ENCODE assay signal across 8 mouse cellular contexts in the genomic region with DNA sequence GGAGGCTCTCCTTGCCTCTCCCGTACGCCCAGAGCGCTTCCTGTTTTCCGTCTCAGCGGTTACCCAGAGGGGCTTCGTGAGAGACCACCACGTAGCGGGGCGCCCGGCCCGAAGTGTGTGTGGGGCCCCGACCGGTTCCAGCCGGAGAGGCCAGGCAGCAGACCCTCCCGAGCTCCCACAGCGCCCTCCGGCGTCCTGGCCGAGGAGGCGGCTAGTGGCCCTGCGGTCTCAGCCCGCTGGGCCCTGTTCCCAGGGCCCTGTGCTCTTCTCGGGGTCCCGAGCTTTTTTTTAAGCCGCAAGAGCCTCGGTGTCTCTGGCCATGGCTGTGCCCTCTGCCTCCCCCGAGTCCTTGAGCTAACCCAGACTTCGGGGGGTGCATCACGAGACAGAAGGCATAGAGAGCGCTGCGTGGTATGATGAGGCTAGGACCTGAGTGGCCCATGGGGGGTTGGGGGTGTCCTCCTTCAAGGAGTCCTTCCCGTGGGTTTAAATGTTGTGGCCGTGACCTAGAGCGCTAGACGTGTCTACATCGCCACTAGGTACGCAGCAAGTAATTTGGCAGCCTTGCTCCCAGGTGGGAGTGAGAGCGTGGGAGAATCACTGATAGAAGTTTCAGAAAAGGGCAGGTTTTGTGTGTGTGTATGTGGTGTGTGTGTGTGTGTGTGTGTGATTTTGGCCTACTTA. TPM values are rescaled to one million over a fixed set of nuclear protein-coding genes. Genes with fewer than 3 reads are reported as not detected.
DNase-seq lines count a peak whose midpoint lies in the region; ATAC-seq and TF ChIP-seq lines count a peak whose summit lies in the region.

No protein-coding gene starts in this region.

- peak; percentile 44; the same call in 1 of the 2 replicates for ATAC-seq in frontal cortex, adult (ENCODE audit: low TSS enrichment)
- peak; percentile 79 for ATAC-seq in kidney, embryonic 16.5 days (ENCODE audit: low FRiP score, low TSS enrichment)
- peak; percentile 83 for ATAC-seq in lung, embryonic 14.5 days (ENCODE audit: insufficient read depth)

- peak overlapping the region; percentile 95 for H3K4me3 ChIP-seq in spleen, adult 2 months (ENCODE audit: extremely low read depth, insufficient read depth, insufficient read length)
- H3K4me3 ChIP-seq in kidney, embryonic 16.5 days (ENCODE audit: low read length), result peak overlapping the region; percentile 77
- H3K4me3 ChIP-seq in lung, embryonic 14.5 days (ENCODE audit: low read depth, low read length), result peak overlapping the region; percentile 93

- 0 out of 2 replicates have a peak, but pooled peaks have one; percentile 21 for TF ChIP-seq CTCF in spleen, adult 2 months (IDR thresholded peaks at IDR 0.05; ENCODE audit: extremely low read depth, insufficient read depth, insufficient read length, insufficient replicate concordance)
- peak; percentile 44 for TF ChIP-seq CTCF in lung, embryonic 14.5 days (IDR thresholded peaks at IDR 0.05; ENCODE audit: low read depth)

- no peaks in the 10 kb centered on the region for H3K27me3 ChIP-seq in spleen, adult 2 months (ENCODE audit: control insufficient read depth, insufficient read depth, low read length)
- no peaks in the 10 kb centered on the region for H3K27me3 ChIP-seq in kidney, embryonic 16.5 days (ENCODE audit: insufficient read depth, low read length)
- H3K27me3 ChIP-seq in lung, embryonic 14.5 days (ENCODE audit: insufficient read depth, low read length), result no peaks in the 10 kb centered on the region

- DNase-seq in adrenal gland, postnatal 14 days, result peak; percentile 86
- DNase-seq in adrenal gland, adult (ENCODE audit: inconsistent age in 2 of 2, low spot score in 1 of 2), result no peak
- DNase-seq in spleen, adult 2 months (ENCODE audit: low read depth in 1 of 2, low spot score in 2 of 2), result no peak
- no peak for DNase-seq in spleen, adult 18-20 months
- peak; percentile 76 for DNase-seq in lung, embryonic 14.5 days
- DNase-seq in right cerebral cortex, postnatal 10 days (ENCODE audit: low spot score in 2 of 2), result peak; percentile 57 to 69

- no peak for TF ChIP-seq POLR2A in spleen, adult 2 months (IDR thresholded peaks at IDR 0.05; ENCODE audit: low read depth, low read length)

- H3K9ac ChIP-seq in kidney, embryonic 16.5 days (replicated peaks; ENCODE audit: low read length), result peak overlapping the region; percentile 94
- H3K9ac ChIP-seq in lung, embryonic 14.5 days, result peak overlapping the region; percentile 96

- no peaks in the 10 kb centered on the region for H3K36me3 ChIP-seq in spleen, adult 2 months (ENCODE audit: control insufficient read depth, insufficient read depth, low read length)
- H3K36me3 ChIP-seq in kidney, embryonic 16.5 days (ENCODE audit: insufficient read depth, low read length), result no peaks in the 10 kb centered on the region
- no peaks in the 10 kb centered on the region for H3K36me3 ChIP-seq in lung, embryonic 14.5 days (ENCODE audit: insufficient read depth)

- H3K4me2 ChIP-seq in kidney, embryonic 16.5 days (replicated peaks; ENCODE audit: low read depth, low read length), result peak overlapping the region; percentile 82
- peak overlapping the region; percentile 96 for H3K4me2 ChIP-seq in lung, embryonic 14.5 days

- H3K9me3 ChIP-seq in kidney, embryonic 16.5 days (ENCODE audit: low read length), result no peaks in the 10 kb centered on the region
- H3K9me3 ChIP-seq in lung, embryonic 14.5 days (ENCODE audit: low read depth, low read length), result no peaks in the 10 kb centered on the region

- H3K27ac ChIP-seq in spleen, adult 2 months (ENCODE audit: insufficient read depth, low read length), result peak overlapping the region; percentile 95
- peak overlapping the region; percentile 89 for H3K27ac ChIP-seq in kidney, embryonic 16.5 days (ENCODE audit: low read length)
- H3K27ac ChIP-seq in lung, embryonic 14.5 days (ENCODE audit: low read depth), result peak overlapping the region; percentile 92

- WGBS in spleen, adult 2 months, result 1% methylated on average over 38 of the region's 38 CpGs
- WGBS in kidney, embryonic 16.5 days, result under 1% methylated on average over 34 of the region's 38 CpGs
- WGBS in lung, embryonic 14.5 days, result under 1% methylated on average over 38 of the region's 38 CpGs

- H3K4me1 ChIP-seq in spleen, adult 2 months (ENCODE audit: control insufficient read depth, insufficient read depth, insufficient read length), result peaks cover 4% of the 10 kb centered on the region; the same call in 1 of the 2 replicates
- H3K4me1 ChIP-seq in kidney, embryonic 16.5 days (ENCODE audit: insufficient read depth, low read length), result peaks cover 15% of the 10 kb centered on the region
- H3K4me1 ChIP-seq in lung, embryonic 14.5 days (ENCODE audit: insufficient read depth), result peaks cover 6% of the 10 kb centered on the region; the same call in 1 of the 2 replicates

RNA-seq across cellular contexts. Expression of a gene that starts 0.6 kb away (rescaled TPM):
- 21.7 and 27.2 TPM in 2 replicates for total RNA-seq in adrenal gland, postnatal 14 days (2021)
- 7.0 and 9.9 TPM in 2 replicates for polyA plus RNA-seq in spleen, adult 2 months (2012; rRNA removed)
- polyA plus RNA-seq in kidney, embryonic 16.5 days (2015; fragmentation: Nextera tagmentation; extraction: Ambion mirVana), result 42.3 and 42.7 TPM in 2 replicates
- polyA plus RNA-seq in lung, embryonic 14.5 days (2014; fragmentation: Nextera tagmentation; extraction: Ambion mirVana), result 29.8 and 33.5 TPM in 2 replicates

RNA-seq across cellular contexts. Expression of a gene that starts 29.3 kb away (rescaled TPM):
- 173 and 195 TPM in 2 replicates for total RNA-seq in adrenal gland, postnatal 14 days (2021)
- polyA plus RNA-seq in spleen, adult 2 months (2012; rRNA removed), result 150 and 162 TPM in 2 replicates
- polyA plus RNA-seq in kidney, embryonic 16.5 days (2015; fragmentation: Nextera tagmentation; extraction: Ambion mirVana), result 441 and 462 TPM in 2 replicates
- polyA plus RNA-seq in lung, embryonic 14.5 days (2014; fragmentation: Nextera tagmentation; extraction: Ambion mirVana), result 459 and 472 TPM in 2 replicates

Comparison
In these comparisons a context has a peak if more than half of its experiments do, and no peak if none do; other contexts are left out.
1. DNase-seq: peak in adrenal gland, postnatal 14 days (single experiment), lung, embryonic 14.5 days (single experiment) and right cerebral cortex, postnatal 10 days (2 of 2); none in adrenal gland, adult (0 of 2), spleen, adult 2 months (0 of 2) and spleen, adult 18-20 months (0 of 2).
2. Peak in every context shown above with its lines, with median percentiles within 50 percentile points of each other: H3K27ac ChIP-seq, H3K4me3 ChIP-seq and ATAC-seq.